Mouse (Mus musculus) cerebellum, adult 11-12 months (tissue): Measurements from ENCODE around the gene Paqr9.

Experiments used
- DNase-seq: peaks from one replicate; pipeline ENCODE4 v3.0.0; 2022

The Paqr9 gene

GRCm38 (mm10) chr9:95581021-95581757 is 21.7 kb downstream of the Paqr9 start:
- no peak for DNase-seq

- DNase-seq: no peak
These were observed 22.5 kb downstream of the Paqr9 start for GRCm38 (mm10) chr9:95581758-95582515.

- DNase-seq: no peak
These were observed 23.1 kb downstream of the Paqr9 start for GRCm38 (mm10) chr9:95582555-95582954.

- DNase-seq: no peak
These were observed 26.6 kb downstream of the Paqr9 start for GRCm38 (mm10) chr9:95586046-95586445.

GRCm38 (mm10) chr9:95588070-95588469 is 28.6 kb downstream of the Paqr9 start:
- DNase-seq: no peak

GRCm38 (mm10) chr9:95594291-95594690 is 34.8 kb downstream of the Paqr9 start:
- DNase-seq: no peak

GRCm38 (mm10) chr9:95597466-95598178 is 38.2 kb downstream of the Paqr9 start:
- DNase-seq: no peak

- no peak for DNase-seq
These were observed 38.8 kb downstream of the Paqr9 start for GRCm38 (mm10) chr9:95598179-95598721.

- DNase-seq: no peak
These were observed 39.9 kb downstream of the Paqr9 start for GRCm38 (mm10) chr9:95599399-95599798.

GRCm38 (mm10) chr9:95602849-95603248 is 43.4 kb downstream of the Paqr9 start:
- no peak for DNase-seq

GRCm38 (mm10) chr9:95603316-95603715 is 43.9 kb downstream of the Paqr9 start:
- no peak for DNase-seq

GRCm38 (mm10) chr9:95607196-95607595 is 47.7 kb downstream of the Paqr9 start:
- no peak for DNase-seq

GRCm38 (mm10) chr9:95612246-95612768 is 52.9 kb downstream of the Paqr9 start:
- no peak for DNase-seq

- DNase-seq: no peak
These were observed 54.1 kb downstream of the Paqr9 start for GRCm38 (mm10) chr9:95613426-95614127.

- no peak for DNase-seq
These were observed 55.6 kb downstream of the Paqr9 start for GRCm38 (mm10) chr9:95614861-95615615.

- no peak for DNase-seq
These were observed 56.5 kb downstream of the Paqr9 start for GRCm38 (mm10) chr9:95615961-95616360.
